Mouse (Mus musculus) left cerebral cortex, adult 6 months (tissue): ENCODE data around the gene Ifi211. TPM values are rescaled to one million over a fixed set of nuclear protein-coding genes. Genes with fewer than 3 reads are reported as not detected.

ENCODE experiments used
- long read RNA-seq, 2 experiments: library from polyadenylated mRNA; unstranded; transcript quantifications; one replicate each; pipeline ENCODE4 v2.0.0; 2019 to 2020
- polyA plus RNA-seq: library from polyadenylated mRNA; unstranded; fragments of <200 nt; fragmentation: Nextera tagmentation; gene quantifications from 2 replicates; pipeline ENCODE4 v1.2.3, GENCODE M21; 2021

Gene Ifi211
- 0.11 and 0.26 TPM in 2 replicates for polyA plus RNA-seq
- long read RNA-seq, experiment 1, partial matches to known transcripts = 0 of 1 reads
- long read RNA-seq, experiment 1, other reads (novel, unspliced or antisense) = 0 of 1 reads
- long read RNA-seq, experiment 2, partial matches to known transcripts = 0 of 1 reads
- long read RNA-seq, experiment 2, other reads (novel, unspliced or antisense) = 0 of 1 reads

DNA sequence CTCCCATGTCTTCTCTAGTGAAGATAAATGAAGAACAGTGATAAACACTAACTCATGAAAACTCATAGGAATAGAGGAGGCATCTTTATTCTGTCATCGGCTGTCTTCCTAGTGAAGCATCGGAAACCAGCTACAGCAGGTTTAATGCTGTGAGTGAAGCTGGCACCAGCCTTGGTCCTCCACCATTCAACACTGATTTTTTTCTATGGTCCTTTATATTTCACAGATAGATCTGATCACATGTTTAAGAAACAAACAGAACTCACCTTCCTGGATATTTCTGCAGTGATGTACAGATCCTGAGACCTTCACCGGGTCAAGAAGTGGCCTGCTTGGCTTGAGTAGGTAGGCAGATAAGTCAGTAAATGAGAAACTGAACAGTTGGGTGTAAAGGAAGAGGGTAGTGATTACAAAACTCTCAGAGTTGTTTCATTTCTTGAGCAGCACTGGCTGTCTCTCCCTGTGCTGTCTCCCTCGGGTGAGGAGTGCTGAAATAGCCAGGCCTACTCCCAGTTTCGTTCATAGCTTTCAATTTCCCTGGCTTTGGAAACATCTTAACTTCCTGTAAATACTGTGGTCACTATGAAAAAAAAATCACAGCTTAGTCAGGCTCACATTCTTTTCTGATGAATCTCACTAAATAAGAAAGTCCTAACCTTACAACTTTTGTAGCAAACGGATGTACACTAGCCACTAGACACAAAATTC lies at the start of gene Ifi211:
Gene Ifi211, minus strand, starts transcription at position 499 of the 708 bp plus-strand sequence.

DNA sequence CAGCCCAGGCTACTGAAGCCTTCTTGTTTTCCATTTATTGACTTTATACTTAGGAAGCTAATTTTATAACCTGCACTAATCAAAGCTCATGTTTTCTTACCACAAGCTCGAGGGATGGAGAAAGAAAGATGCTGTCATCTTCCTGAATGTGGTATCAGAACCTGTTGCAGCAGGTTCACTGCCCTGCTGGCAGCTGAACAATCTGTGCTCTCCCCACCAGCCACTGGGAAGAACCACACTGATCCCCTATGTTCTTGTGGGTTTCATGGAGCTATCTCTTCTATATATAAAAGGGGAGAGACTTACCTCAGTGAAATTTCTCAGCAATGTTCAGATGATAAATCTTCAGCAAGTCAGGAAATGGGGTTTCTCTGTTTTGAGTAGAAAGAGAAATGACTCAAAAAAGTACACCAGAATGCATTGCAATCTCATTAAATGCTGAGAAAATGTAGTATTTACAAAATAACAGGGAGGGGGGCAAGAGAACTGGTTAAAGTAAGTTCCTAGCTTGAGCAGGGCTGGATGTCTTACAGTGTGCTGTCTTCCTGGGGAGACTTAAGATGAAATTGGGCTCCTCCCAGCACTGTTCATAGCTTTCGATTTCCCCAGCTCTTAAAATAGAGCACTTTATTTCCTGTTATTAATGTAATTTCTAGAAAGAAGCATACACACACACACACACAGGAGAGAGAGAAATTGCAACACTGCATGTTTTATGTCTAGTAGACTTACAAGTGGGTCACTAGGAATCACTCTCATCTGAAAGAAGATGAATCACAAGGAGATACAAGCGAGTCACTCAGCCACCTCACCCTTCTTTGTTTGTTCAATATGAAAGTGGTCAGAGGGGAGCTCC lies 29.3 kb upstream of the Ifi211 start, which contains the start of the genes Mndal and Ifi203:
Gene Mndal, minus strand, starts transcription at position 568 of the 856 bp plus-strand sequence.
Gene Ifi203, minus strand, starts transcription at position 749 of the 856 bp plus-strand sequence.

Other genes starting within 250 kb of the Ifi211 start
- 0.10 TPM in 1 of 2 replicates, not detected in the other for gene Ifi208, start 239.4 kb downstream of the Ifi211 start, polyA plus RNA-seq
- gene Ifi207, start 171.3 kb downstream of the Ifi211 start, polyA plus RNA-seq = 0.07 and 0.08 TPM in 2 replicates
- gene Ifi204, start 146.1 kb downstream of the Ifi211 start, polyA plus RNA-seq = 0.29 TPM in 2 replicates
- gene Mndal, start 29.4 kb upstream of the Ifi211 start, polyA plus RNA-seq = 0.32 and 0.53 TPM in 2 replicates
- gene Ifi203, start 29.6 kb upstream of the Ifi211 start, polyA plus RNA-seq = 0.09 and 0.18 TPM in 2 replicates
- gene Ifi202b, start 69.7 kb upstream of the Ifi211 start, polyA plus RNA-seq = not detected in 2 replicates
- gene Ifi205, start 118.8 kb upstream of the Ifi211 start, polyA plus RNA-seq = not detected in 2 replicates
- gene Olfr433, start 127.7 kb upstream of the Ifi211 start, polyA plus RNA-seq = not detected in 2 replicates
- gene Olfr432, start 136.2 kb upstream of the Ifi211 start, polyA plus RNA-seq = not detected in 2 replicates
- not detected in 2 replicates for gene Olfr430, start 153.6 kb upstream of the Ifi211 start, polyA plus RNA-seq
- gene Olfr429, start 171.3 kb upstream of the Ifi211 start, polyA plus RNA-seq = not detected in 2 replicates
- not detected in 2 replicates for gene Olfr427, start 183.8 kb upstream of the Ifi211 start, polyA plus RNA-seq
- gene Olfr231, start 208.1 kb upstream of the Ifi211 start, polyA plus RNA-seq = not detected in 2 replicates
- not detected in 2 replicates for gene Olfr424, start 218.5 kb upstream of the Ifi211 start, polyA plus RNA-seq
- not detected in 2 replicates for gene Olfr420, start 242.6 kb upstream of the Ifi211 start, polyA plus RNA-seq